9 mouse cellular contexts compared by ENCODE assay signal in genomic region chr4:3053060-3053406, GRCm38 (mm10).
DNase-seq lines count a peak whose midpoint lies in the region; ATAC-seq lines count a peak whose summit lies in the region.
"Had no signal": no experiment of that assay in that cellular context is flagged by ENCODE, and none has a peak within 500 bp of the region (broad histone marks: within the 10 kb centered on the region; RNA-seq: fewer than 3 reads in every experiment).

No protein-coding gene starts in this region.

- no peak overlapping the region for H3K27ac ChIP-seq in intestine, embryonic 16.5 days (ENCODE audit: low read length)
- H3K27ac ChIP-seq: lung, embryonic 15.5 days had no signal

- H3K9me3 ChIP-seq in intestine, embryonic 16.5 days (ENCODE audit: control insufficient read depth, low read length): peaks cover 53% of the 10 kb centered on the region

- DNase-seq in kidney, adult 18-20 months: peak; percentile 1
- DNase-seq in kidney, adult 9 months: no peak
- peak; percentile 1 for DNase-seq in thymus, postnatal 14 days
- no peak for DNase-seq in thymus, postnatal 25 days
- DNase-seq in frontal cortex, postnatal 25 days (ENCODE audit: low spot score in 2 of 2): no peak
- DNase-seq: right cerebral cortex, adult 18-20 months had no signal

- H3K27me3 ChIP-seq in intestine, embryonic 16.5 days (replicated peaks; ENCODE audit: control insufficient read depth, insufficient read depth, low read length): no peaks in the 10 kb centered on the region
- H3K27me3 ChIP-seq: lung, embryonic 15.5 days had no signal

- 66% methylated on average over 4 of the region's 4 CpGs for WGBS in intestine, embryonic 16.5 days

- H3K36me3 ChIP-seq in intestine, embryonic 16.5 days (ENCODE audit: control insufficient read depth, insufficient read depth, low read length): no peaks in the 10 kb centered on the region
- H3K36me3 ChIP-seq: lung, embryonic 15.5 days had no signal

- no peak overlapping the region for H3K9ac ChIP-seq in intestine, embryonic 16.5 days (ENCODE audit: low read depth, low read length)
- H3K9ac ChIP-seq: lung, embryonic 15.5 days had no signal

- no peaks in the 10 kb centered on the region for H3K4me1 ChIP-seq in intestine, embryonic 16.5 days (ENCODE audit: control insufficient read depth, insufficient read depth, low read length)
- H3K4me1 ChIP-seq: lung, embryonic 15.5 days had no signal

- H3K4me2 ChIP-seq in intestine, embryonic 16.5 days (ENCODE audit: low read depth, low read length): no peak overlapping the region
- H3K4me2 ChIP-seq: lung, embryonic 15.5 days had no signal

- 0 out of 2 replicates have a peak, but pooled peaks have one; percentile 4 for ATAC-seq in intestine, embryonic 16.5 days
- ATAC-seq in neutrophil, adult 5-6 weeks (ENCODE audit: extremely low read depth, insufficient number of reproducible peaks, low FRiP score, poor library complexity, severe bottlenecking): peak; percentile 1

- no peak overlapping the region for H3K4me3 ChIP-seq in intestine, embryonic 16.5 days (ENCODE audit: low read length)
- H3K4me3 ChIP-seq: lung, embryonic 15.5 days had no signal

Comparison
In these comparisons a context has a peak if more than half of its experiments do, and no peak if none do; other contexts are left out.
1. DNase-seq: peak in kidney, adult 18-20 months (single experiment) and thymus, postnatal 14 days (single experiment); none in kidney, adult 9 months (single experiment), thymus, postnatal 25 days (single experiment) and frontal cortex, postnatal 25 days (0 of 2).